Mouse (Mus musculus) liver, embryonic 11.5 days (tissue): ENCODE data around the gene Serpine1. TPM values are rescaled to one million over a fixed set of nuclear protein-coding genes. Genes with fewer than 3 reads are reported as not detected.

ENCODE experiments used
- ATAC-seq: fragments of 200-750 bp; cut with Nextera tagmentation; replicated peaks from 2 replicates; pipeline ENCODE4 v1.8.0; 2017; ENCODE audit warnings: moderate number of reproducible peaks, mild to moderate bottlenecking, moderate TSS enrichment, moderate library complexity; ENCODE audit not compliant: low FRiP score
- DNase-seq: peaks from one replicate; pipeline ENCODE4 v3.0.0-alpha.2; 2017; ENCODE audit warnings: low spot score
- H3K27ac ChIP-seq: fragments of 300-500 bp; sonication (generic); 2 replicates; pipeline ENCODE4 v1.5.1; 2014; ENCODE audit warnings: mild to moderate bottlenecking, low read depth, low read length, control low read depth
- H3K27me3 ChIP-seq: fragments of 300-500 bp; sonication (generic); replicated peaks from 2 replicates; pipeline ENCODE4 v1.6.1; 2014; ENCODE audit warnings: low read length, mixed read lengths; ENCODE audit not compliant: control insufficient read depth, insufficient read depth
- H3K36me3 ChIP-seq: fragments of 300-500 bp; sonication (generic); 2 replicates; pipeline ENCODE4 v1.6.1; 2014; ENCODE audit warnings: mild to moderate bottlenecking, low read length, moderate library complexity, mixed read lengths; ENCODE audit not compliant: control insufficient read depth, insufficient read depth
- H3K4me1 ChIP-seq: fragments of 300-500 bp; sonication (generic); replicated peaks from 2 replicates; pipeline ENCODE4 v1.6.1; 2014; ENCODE audit warnings: low read length, mixed read lengths; ENCODE audit not compliant: control insufficient read depth, insufficient read depth
- H3K4me2 ChIP-seq: fragments of 300-500 bp; sonication (generic); 2 replicates; pipeline ENCODE4 v1.6.1; 2014; ENCODE audit warnings: mild to moderate bottlenecking, control low read depth, moderate library complexity
- H3K4me3 ChIP-seq: fragments of 300-500 bp; sonication (generic); 2 replicates; pipeline ENCODE4 v1.5.1; 2014; ENCODE audit warnings: low read depth, low read length, control low read depth
- H3K9ac ChIP-seq: fragments of 300-500 bp; sonication (generic); 2 replicates; pipeline ENCODE4 v1.6.1; 2014; ENCODE audit warnings: low read depth, low read length, control low read depth
- H3K9me3 ChIP-seq: fragments of 300-500 bp; sonication (generic); 2 replicates; pipeline ENCODE4 v1.6.1; 2016; ENCODE audit warnings: low read length, inconsistent platforms, mixed read lengths; ENCODE audit not compliant: control insufficient read depth
- WGBS: fragments of 180-500 bp; shearing (Covaris S2); extraction: QIAGEN DNeasy Blood & Tissue Kit; methylation state at CpG from one replicate; pipeline ENCODE4 v1.1.7; 2014; 5-methylcytosine and 5-hydroxymethylcytosine counted together
- polyA plus RNA-seq: library from polyadenylated mRNA; unstranded; fragments of >200 nt; fragmentation: Nextera tagmentation; extraction: Ambion mirVana; gene quantifications from 2 replicates; pipeline ENCODE4 v1.2.1, GENCODE M21; 2014

The Serpine1 gene
- polyA plus RNA-seq, 1 experiment from 2014 or later: 0.15 TPM

GRCm38 (mm10) chr5:137041442-137041841, 30.6 kb downstream of the Serpine1 start:
- H3K27ac ChIP-seq: no peak overlapping the region
- peaks cover 6% of the 10 kb centered on the region for H3K4me1 ChIP-seq
- WGBS: 90% methylated on average over 10 of the region's 10 CpGs
- no peak for DNase-seq
- no peak overlapping the region for H3K4me3 ChIP-seq
- H3K4me2 ChIP-seq: no peak overlapping the region
- no peaks in the 10 kb centered on the region for H3K27me3 ChIP-seq
- ATAC-seq: no peak
- H3K36me3 ChIP-seq: peaks cover 26% of the 10 kb centered on the region; the same call in 1 of the 2 replicates
- no peak overlapping the region for H3K9ac ChIP-seq
- no peaks in the 10 kb centered on the region for H3K9me3 ChIP-seq

GRCm38 (mm10) chr5:137039453-137039852, 32.6 kb downstream of the Serpine1 start:
- H3K9me3 ChIP-seq: no peaks in the 10 kb centered on the region
- H3K27ac ChIP-seq: no peak overlapping the region
- no peak for DNase-seq
- no peak for ATAC-seq
- H3K36me3 ChIP-seq: peaks cover 26% of the 10 kb centered on the region; the same call in 1 of the 2 replicates
- no peak overlapping the region for H3K4me3 ChIP-seq
- 91% methylated on average over 10 of the region's 10 CpGs for WGBS
- no peaks in the 10 kb centered on the region; the same call in 1 of the 2 replicates for H3K4me1 ChIP-seq
- no peaks in the 10 kb centered on the region for H3K27me3 ChIP-seq
- H3K9ac ChIP-seq: no peak overlapping the region
- no peak overlapping the region for H3K4me2 ChIP-seq

- Histone ChIP-seq H3K9ac (no peak overlapping the region), H3K4me3 (no peak overlapping the region), H3K9me3 (no peaks in the 10 kb centered on the region), H3K4me1 (peaks cover 15% of the 10 kb centered on the region), H3K27me3 (peaks cover 15% of the 10 kb centered on the region), H3K4me2 (no peak overlapping the region), H3K27ac (no peak overlapping the region), H3K36me3 (peaks cover 22% of the 10 kb centered on the region; the same call in 1 of the 2 replicates)
- ATAC-seq (no peak), DNase-seq (no peak)
- WGBS: 84% methylated on average over 13 of the region's 13 CpGs
Observed at GRCm38 (mm10) chr5:137036211-137036610, 35.9 kb downstream of the Serpine1 start.

GRCm38 (mm10) chr5:137032641-137033074, 39.4 kb downstream of the Serpine1 start:
- H3K27me3 ChIP-seq: peaks cover 51% of the 10 kb centered on the region
- H3K9me3 ChIP-seq: no peaks in the 10 kb centered on the region
- ATAC-seq: peak; percentile 86
- WGBS: under 1% methylated on average over 48 of the region's 49 CpGs
- peak; percentile 95 for DNase-seq
- H3K4me3 ChIP-seq: peak overlapping the region; percentile 56
- peaks cover 4% of the 10 kb centered on the region; the same call in 1 of the 2 replicates for H3K36me3 ChIP-seq
- H3K4me1 ChIP-seq: peaks cover 23% of the 10 kb centered on the region
- no peak overlapping the region for H3K27ac ChIP-seq
- peak overlapping the region; percentile 59; the same call in 1 of the 2 replicates for H3K9ac ChIP-seq
- peak overlapping the region; percentile 98 for H3K4me2 ChIP-seq

GRCm38 (mm10) chr5:137032033-137032421, 40.0 kb downstream of the Serpine1 start:
- peaks cover 56% of the 10 kb centered on the region for H3K27me3 ChIP-seq
- peak overlapping the region; percentile 98 for H3K4me2 ChIP-seq
- H3K36me3 ChIP-seq: no peaks in the 10 kb centered on the region; the same call in 1 of the 2 replicates
- DNase-seq: peak; percentile 48
- no peak for ATAC-seq
- H3K27ac ChIP-seq: no peak overlapping the region
- H3K4me1 ChIP-seq: peaks cover 23% of the 10 kb centered on the region
- peak overlapping the region; percentile 56 for H3K4me3 ChIP-seq
- H3K9ac ChIP-seq: no peak overlapping the region
- whole genome bisulfite sequencing: under 1% methylated on average over 33 of the region's 33 CpGs
- no peaks in the 10 kb centered on the region for H3K9me3 ChIP-seq

GRCm38 (mm10) chr5:137031076-137032032, 40.7 kb downstream of the Serpine1 start:
- no peaks in the 10 kb centered on the region for H3K9me3 ChIP-seq
- DNase-seq: peak; percentile 50
- ATAC-seq: no peak
- peaks cover 23% of the 10 kb centered on the region for H3K4me1 ChIP-seq
- no peak overlapping the region for H3K9ac ChIP-seq
- no peak overlapping the region for H3K27ac ChIP-seq
- H3K4me3 ChIP-seq: peak overlapping the region; percentile 56
- 3% methylated on average over 78 of the region's 78 CpGs for WGBS
- H3K4me2 ChIP-seq: peak overlapping the region; percentile 98
- peaks cover 63% of the 10 kb centered on the region for H3K27me3 ChIP-seq
- no peaks in the 10 kb centered on the region; the same call in 1 of the 2 replicates for H3K36me3 ChIP-seq

GRCm38 (mm10) chr5:137030416-137030810, 41.7 kb downstream of the Serpine1 start:
- Histone ChIP-seq H3K9ac (no peak overlapping the region), H3K4me3 (0 out of 2 replicates have a peak overlapping the region, but pooled peaks have one; percentile 46), H3K27me3 (peaks cover 72% of the 10 kb centered on the region), H3K4me2 (peak overlapping the region; percentile 80), H3K27ac (no peak overlapping the region), H3K4me1 (peaks cover 23% of the 10 kb centered on the region), H3K36me3 (no peaks in the 10 kb centered on the region; the same call in 1 of the 2 replicates), H3K9me3 (no peaks in the 10 kb centered on the region)
- DNase-seq (no peak), ATAC-seq (no peak)
- 16% methylated on average over 22 of the region's 22 CpGs for WGBS

GRCm38 (mm10) chr5:137029643-137030415, 42.2 kb downstream of the Serpine1 start:
- Histone ChIP-seq H3K4me3 (peak overlapping the region; percentile 46), H3K4me2 (peak overlapping the region; percentile 80), H3K27me3 (peaks cover 78% of the 10 kb centered on the region), H3K4me1 (peaks cover 23% of the 10 kb centered on the region), H3K36me3 (no peaks in the 10 kb centered on the region; the same call in 1 of the 2 replicates), H3K9me3 (no peaks in the 10 kb centered on the region), H3K9ac (no peak overlapping the region), H3K27ac (no peak overlapping the region)
- peak; percentile 78 for ATAC-seq
- peak; percentile 99 for DNase-seq
- under 1% methylated on average over 52 of the region's 52 CpGs for WGBS
